In the genomic region with DNA sequence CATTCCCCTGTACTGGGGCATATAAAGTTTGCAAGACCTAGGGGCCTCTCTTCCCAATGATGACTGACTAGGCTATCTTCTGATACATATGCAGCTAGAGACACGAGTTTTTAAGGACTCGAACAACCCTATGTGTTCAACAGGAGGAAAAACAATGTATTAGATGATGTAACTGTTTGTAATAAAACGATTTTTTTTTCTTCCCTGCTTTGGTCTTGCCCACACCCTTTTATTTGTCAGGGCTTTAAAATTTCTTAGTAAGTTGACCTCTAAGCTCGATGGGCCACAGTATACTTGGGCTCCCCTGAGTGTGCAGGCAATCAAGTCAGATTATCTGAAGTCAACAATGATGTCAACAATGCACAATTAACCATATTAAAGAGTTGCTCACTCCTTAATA, we compare ENCODE assay signal across 29 mouse cellular contexts. TPM values are rescaled to one million over a fixed set of nuclear protein-coding genes. Genes with fewer than 3 reads are reported as not detected.
"Had no signal": no experiment of that assay in that cellular context is flagged by ENCODE, and none has a peak within 500 bp of the region (broad histone marks: within the 10 kb centered on the region; RNA-seq: fewer than 3 reads in every experiment).

No protein-coding gene starts in this region.

- DNase-seq: gastrocnemius, postnatal 14 days; gastrocnemius, postnatal 36 days; heart, adult 18-20 months; heart, postnatal 14 days; heart, postnatal 36 days; kidney, adult 11 months; kidney, adult 2 months; kidney, adult 9 months; kidney, postnatal 14 days; kidney, postnatal 36 days; layer of hippocampus, adult 9-11 months; layer of hippocampus, postnatal 36 days; left cerebral cortex, postnatal 4 days had no signal

- H3K9ac ChIP-seq: heart, embryonic 13.5 days; heart, embryonic 15.5 days; hindbrain, embryonic 13.5 days; hindbrain, embryonic 15.5 days; kidney, embryonic 15.5 days; limb, embryonic 13.5 days; limb, embryonic 15.5 days; liver, embryonic 12.5 days; liver, embryonic 14.5 days had no signal

- H3K4me2 ChIP-seq: heart, embryonic 11.5 days; heart, embryonic 13.5 days; heart, embryonic 15.5 days; hindbrain, embryonic 13.5 days; hindbrain, embryonic 15.5 days; kidney, embryonic 15.5 days; limb, embryonic 15.5 days; liver, embryonic 12.5 days had no signal

- H3K36me3 ChIP-seq: heart, embryonic 13.5 days; heart, embryonic 15.5 days; hindbrain, embryonic 13.5 days; hindbrain, embryonic 15.5 days; kidney, embryonic 15.5 days; limb, embryonic 15.5 days; liver, embryonic 12.5 days had no signal

- H3K27ac ChIP-seq: heart, embryonic 13.5 days; heart, embryonic 15.5 days; hindbrain, embryonic 13.5 days; hindbrain, embryonic 15.5 days; hindbrain, postnatal 0 days; kidney, embryonic 15.5 days; kidney, postnatal 0 days; limb, embryonic 13.5 days; limb, embryonic 15.5 days; liver, embryonic 12.5 days; liver, embryonic 14.5 days had no signal

- H3K4me3 ChIP-seq: heart, embryonic 13.5 days; heart, embryonic 15.5 days; hindbrain, embryonic 13.5 days; hindbrain, embryonic 15.5 days; kidney, embryonic 15.5 days; limb, embryonic 13.5 days; limb, embryonic 15.5 days; liver, embryonic 12.5 days had no signal

- H3K9me3 ChIP-seq: heart, embryonic 13.5 days; heart, embryonic 15.5 days; hindbrain, embryonic 13.5 days; hindbrain, embryonic 15.5 days; kidney, embryonic 15.5 days; limb, embryonic 13.5 days; limb, embryonic 15.5 days; liver, embryonic 12.5 days had no signal

- ATAC-seq: hindbrain, postnatal 0 days; intestine, embryonic 16.5 days; liver, embryonic 12.5 days had no signal

RNA-seq across cellular contexts. Expression of gene Nkx3-2, which starts 7.9 kb away (rescaled TPM):
- polyA plus RNA-seq: gonadal fat pad, adult 2 months; heart, embryonic 11.5 days; heart, embryonic 15.5 days; heart, postnatal 0 days; hindbrain, embryonic 13.5 days; hindbrain, embryonic 15.5 days; hindbrain, postnatal 0 days; kidney, adult 2 months; kidney, embryonic 15.5 days; kidney, postnatal 0 days; liver, adult 2 months had no signal
